Mouse (Mus musculus) layer of hippocampus, postnatal 14 days (tissue): ENCODE results near the gene Prpf31. TPM values are rescaled to one million over a fixed set of nuclear protein-coding genes. Genes with fewer than 3 reads are reported as not detected.

ENCODE experiments used
- DNase-seq, 2 experiments: peaks; one replicate each; pipeline ENCODE4 v3.0.0; 2021 to 2022; ENCODE audit warnings: low spot score in 2 of 2, mixed read lengths in 1 of 2
- total RNA-seq, 2 experiments: library from RNA; stranded (reverse); gene quantifications; 2 replicates each; pipeline ENCODE4 v1.2.3; 2021

Prpf31 gene
- total RNA-seq, 2 experiments from 2014 or later: 52.5 to 55.9 TPM

DNA sequence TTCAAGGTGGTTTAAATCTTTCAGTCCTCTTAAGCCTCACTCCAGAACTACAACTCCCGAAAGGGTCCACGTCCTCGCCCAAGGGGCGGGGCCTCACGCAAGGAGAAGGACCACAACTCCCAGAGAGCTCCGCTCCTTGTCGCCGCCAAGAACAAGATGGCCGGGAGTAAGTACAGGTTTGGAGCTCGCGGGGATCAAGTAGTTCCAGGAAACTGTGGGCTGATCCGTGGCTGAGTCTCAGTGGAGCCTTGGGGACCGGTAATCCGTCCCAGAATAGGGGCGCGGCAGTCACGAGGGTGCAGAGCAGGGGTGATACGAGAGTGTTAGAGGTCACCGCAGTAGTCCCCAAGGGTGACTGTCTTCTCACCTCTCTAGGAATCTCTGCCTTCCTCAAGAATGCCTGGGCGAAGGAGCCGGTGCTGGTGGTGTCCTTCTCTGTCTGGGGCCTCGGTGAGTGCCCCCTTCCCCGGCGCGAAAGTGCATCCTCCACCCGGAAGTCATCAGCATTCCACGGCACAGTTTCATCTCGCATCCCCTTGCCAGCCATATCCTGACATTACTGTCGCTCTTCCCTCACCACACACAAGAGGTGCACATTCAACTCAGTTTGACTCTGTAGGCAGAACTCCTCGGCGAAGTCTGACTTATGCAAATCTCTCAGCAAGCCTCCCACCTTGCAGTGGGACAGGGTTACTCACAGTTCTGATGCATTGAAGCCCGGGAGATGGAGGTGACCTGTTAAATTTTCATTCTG lies 12.4 kb upstream of the Prpf31 start, which contains the start of gene Ndufa3:
TSS of gene Ndufa3 (plus strand) at position 132 of the 754 bp plus-strand sequence.
- DNase-seq: peak; percentile 80 to 91

DNA sequence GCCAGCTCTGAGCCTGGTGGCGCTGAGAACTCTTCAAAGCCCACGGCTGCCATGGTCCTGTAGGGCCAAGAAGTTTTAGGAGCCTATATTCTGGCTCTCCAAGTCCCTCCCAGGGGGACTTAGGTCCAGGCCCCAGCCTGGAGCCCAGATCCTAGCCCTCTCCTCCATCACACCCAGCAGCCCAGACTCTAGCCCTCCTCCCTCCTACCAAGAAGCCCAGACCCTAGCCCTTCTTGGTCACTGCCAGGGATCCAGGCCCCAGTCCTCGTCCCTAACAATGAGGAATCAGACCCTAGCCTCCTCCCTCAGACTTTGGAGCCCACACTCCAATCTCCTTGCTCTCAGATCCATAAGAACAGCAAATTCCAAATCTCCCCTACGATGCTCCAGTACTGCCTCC lies 755 bp upstream of the Prpf31 start:
- DNase-seq: no peak

DNA sequence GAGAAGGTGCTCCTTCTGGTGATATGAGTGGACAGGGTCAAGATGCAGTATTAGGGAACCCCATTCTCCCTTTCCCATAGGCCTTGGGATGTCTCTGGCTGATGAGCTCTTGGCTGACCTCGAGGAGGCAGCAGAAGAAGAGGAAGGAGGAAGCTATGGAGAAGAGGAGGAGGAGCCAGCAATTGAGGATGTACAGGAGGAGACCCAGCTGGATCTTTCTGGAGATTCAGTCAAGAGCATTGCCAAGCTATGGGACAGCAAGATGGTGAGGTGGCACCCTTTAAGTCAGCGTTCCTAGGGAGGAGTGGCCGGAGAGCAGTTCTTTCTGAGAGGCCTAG lies 662 bp downstream of the Prpf31 start:
- DNase-seq: no peak

DNA sequence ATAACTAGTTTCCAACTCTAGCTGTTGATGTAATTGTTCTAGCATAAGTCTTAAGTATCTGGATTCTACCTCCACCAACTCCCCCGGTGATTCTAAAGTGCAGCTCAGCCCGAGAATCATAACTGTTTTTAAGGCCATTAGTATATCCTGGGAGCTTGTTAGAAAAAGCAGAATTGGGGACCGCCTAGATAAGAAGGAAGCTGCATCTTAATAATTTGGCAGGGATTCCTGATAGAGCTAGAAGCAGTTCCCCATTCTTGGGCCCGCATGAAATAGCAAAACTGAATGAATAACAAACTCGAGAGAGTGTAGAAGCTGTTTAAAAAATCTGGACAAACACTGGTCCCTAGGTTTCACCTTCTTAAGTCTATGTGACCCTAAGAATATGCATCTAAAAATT lies 13.6 kb downstream of the Prpf31 start:
- no peak for DNase-seq

DNA sequence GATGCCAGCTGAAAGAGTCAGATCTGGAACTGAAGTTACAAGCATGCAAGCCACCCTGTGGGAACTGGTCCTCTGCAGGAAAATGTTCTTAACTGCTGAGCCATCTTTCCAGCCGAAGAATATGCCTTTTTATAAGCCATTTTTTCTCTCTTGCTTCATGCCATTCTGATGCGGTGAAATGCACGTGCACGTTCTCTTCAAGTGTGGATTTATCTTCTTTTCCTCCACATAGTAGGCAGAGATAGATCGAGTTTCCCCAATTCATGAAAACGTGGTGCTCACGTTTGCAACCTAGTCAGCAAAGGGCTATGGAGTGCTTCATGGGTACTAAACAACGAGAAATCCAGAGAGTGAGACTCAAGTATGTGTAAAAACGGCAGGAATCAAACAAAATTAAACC lies 14.1 kb downstream of the Prpf31 start:
- no peak for DNase-seq

DNA sequence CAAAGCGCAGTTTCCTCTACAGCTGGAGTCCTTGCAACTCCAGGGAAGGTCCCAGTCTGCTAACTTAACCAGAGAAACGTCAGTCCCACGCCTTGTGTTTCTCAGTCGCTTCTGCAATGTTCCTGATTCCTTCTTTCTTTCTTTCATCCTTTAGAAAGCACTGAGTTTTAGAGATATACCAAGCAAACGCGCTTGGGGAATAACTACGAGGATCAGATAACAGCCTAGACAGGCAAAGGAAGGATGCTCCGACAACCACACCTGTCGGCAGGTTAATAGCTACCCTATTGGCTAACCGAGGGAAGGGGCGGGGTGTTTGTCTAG lies 14.5 kb downstream of the Prpf31 start:
- DNase-seq: no peak

DNA sequence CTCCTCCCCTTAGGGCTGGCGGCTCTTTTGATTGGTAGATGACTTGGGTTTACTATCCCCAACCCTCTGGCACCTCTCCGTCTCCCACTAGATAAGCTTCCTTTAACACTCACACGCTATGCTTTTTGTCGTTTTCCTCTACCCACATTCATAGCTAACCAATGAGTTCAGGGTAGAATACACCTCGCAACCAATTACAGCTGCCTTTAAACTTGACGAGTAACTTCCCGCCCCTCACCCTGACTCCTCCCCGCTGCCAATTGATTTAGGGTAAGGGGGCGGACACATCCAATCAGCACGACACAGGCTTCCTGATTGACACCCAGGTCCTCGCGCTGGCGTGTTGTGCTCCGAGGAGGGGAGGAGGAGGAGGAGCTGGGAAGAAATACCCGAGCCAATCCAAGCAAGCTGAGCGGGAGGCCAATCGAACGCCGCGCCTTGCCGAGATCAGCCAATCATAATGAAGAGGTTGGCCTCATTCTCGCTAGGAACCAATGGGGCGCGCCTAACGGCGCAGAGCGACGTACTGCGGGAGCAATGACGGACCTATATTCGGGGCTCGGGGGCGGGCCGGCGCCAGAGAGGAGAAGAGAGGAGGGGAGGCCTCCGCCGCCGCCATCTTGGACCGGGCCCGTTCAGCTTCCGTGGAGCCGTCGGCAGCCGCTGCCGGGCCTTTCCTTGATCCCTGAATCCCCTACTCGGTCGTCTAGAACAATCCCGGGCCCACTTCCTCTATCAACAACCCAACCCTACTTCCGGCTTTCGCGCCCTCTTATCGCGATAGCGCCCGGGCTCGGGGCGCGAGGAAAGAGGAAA lies 15.1 kb downstream of the Prpf31 start, which contains the start of gene Cnot3:
TSS of gene Cnot3 (plus strand) at position 597 of the 816 bp plus-strand sequence.
- DNase-seq: peak; percentile 98 to 100

DNA sequence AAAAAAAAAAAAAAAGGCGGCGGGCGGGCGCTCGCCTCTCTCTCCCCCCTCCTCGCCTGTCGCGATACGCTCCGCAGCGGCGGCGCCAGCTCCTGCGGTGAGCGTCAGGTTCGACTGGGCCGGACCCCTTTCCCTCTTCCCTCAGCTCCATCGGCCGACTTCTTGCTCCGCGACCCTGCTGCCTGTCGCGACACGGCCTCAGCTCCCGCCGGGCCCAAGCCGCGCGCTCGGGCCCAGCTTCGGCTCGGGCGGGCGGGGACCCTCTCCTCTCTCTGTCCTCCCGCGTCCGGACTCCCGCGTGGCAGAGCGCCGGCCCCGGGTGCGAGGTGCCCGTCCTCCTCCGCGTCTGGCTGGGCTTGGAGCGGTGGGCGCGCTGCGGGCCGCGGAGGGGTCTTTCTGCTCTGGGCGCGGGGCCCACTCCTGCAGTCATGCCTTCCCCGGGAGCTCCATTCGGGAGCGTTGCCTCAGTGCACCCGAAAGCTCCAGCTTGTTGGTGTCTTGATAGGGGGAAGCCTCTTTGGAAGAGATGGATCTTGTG lies 15.8 kb downstream of the Prpf31 start:
- no peak for DNase-seq

DNA sequence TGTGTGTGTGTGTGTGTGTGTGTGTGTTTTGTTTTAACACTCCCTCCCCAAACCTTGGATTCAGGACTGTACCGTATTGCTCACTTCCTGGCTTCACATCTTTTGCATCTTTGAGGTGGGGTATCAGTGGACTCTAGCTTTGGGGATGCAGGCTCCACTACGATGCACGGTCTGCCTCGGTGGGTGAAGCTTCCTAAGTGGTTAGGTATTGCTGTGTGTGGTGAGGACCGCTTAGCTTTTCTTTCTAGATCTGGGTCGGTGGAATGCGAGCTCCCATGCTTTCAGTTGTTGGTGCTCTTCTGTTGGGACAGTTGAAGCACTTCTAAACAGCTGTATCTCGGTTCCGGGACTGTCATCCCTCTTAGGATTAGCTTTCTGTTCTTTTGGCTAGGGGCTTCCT lies 16.4 kb downstream of the Prpf31 start:
- DNase-seq: no peak

DNA sequence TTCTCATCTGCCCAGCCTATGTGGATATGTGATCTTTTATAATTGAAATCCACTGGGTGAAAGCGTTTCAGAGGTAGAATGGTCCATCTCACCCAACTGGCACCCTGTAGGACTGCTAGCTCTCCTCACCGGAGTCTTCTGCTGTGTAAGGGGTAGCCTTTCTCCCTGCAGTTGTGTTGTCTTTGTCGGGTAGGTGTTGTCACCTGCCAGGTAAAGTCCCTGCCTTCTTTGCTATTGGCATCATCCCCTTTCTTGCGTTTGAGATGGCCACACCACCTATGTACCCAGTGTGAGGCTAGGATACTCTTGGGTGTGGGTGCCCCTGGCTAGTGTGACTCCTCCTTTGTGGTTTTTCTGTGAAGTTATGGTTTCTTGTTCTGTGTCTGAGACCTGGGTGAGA lies 16.9 kb downstream of the Prpf31 start:
- DNase-seq: no peak

DNA sequence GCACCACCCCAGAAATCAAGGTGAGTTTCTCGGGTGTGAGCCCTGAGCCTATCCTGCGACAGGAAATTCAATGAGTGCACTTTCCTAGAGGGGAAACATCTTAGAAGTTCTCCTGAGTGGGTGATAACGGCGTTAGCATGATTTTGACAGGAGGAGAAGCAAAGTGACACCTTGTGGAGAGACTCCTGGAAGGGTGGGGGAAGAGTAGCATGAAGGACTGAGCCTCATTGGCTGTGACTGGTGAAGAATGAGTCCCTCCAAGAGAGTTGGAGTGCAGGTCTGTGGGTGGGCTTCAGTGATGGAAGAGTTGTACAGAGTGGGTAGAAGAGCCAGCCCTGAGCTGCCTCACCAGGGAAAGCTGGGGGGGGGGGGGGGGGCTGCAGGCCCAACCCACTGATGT lies 27.2 kb downstream of the Prpf31 start:
- DNase-seq: no peak

DNA sequence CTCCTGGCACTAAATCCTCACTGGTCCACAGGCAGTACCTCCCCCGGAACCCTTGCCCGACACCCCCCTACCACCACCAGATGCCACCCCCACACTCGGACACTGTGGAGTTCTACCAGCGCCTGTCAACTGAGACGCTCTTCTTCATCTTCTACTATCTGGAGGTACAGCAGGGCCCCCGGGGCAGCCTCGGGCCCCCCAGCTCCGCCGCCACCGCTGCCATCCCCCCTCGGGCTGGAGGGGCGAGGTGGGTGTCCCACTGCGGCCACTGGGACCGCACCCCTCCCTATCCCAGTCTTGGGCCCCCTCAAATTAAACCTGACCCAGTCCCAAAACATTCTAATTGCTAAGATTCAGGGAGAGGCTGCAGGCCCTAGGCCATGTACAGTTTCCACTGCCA lies 28.8 kb downstream of the Prpf31 start:
- no peak for DNase-seq

DNA sequence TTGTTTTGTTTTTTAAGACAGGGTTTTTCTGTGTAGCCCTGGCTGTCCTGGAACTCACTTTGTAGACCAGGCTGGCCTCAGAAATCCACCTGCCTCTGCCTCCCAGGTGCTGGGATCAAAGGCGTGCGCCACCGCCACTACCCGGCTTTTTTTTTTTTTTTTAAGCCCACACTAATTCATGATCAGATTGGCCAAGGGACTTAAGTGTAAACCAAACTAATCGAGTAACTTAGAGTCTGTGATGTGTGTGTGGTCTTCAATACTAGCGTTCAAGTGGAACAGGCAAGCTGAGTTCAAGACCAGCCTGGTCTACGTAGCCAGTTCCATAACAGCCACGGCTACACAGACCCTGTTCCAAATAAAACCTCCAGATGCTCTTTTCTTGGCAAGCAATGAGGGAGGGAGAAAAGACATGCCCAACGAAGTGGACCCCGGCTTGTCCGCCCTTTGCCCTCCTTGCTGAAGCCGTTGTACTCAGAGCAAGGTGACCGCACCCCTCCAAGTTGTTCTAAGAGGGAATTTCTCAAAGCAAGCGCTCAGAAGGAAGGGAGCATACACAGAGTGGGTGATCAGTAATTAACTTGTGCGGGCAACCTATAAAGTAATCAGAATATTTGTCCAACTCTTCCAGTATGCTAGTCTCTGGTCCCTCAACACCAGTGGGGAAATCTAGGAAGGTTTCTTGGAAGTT lies 34.9 kb downstream of the Prpf31 start:
- DNase-seq: no peak

DNA sequence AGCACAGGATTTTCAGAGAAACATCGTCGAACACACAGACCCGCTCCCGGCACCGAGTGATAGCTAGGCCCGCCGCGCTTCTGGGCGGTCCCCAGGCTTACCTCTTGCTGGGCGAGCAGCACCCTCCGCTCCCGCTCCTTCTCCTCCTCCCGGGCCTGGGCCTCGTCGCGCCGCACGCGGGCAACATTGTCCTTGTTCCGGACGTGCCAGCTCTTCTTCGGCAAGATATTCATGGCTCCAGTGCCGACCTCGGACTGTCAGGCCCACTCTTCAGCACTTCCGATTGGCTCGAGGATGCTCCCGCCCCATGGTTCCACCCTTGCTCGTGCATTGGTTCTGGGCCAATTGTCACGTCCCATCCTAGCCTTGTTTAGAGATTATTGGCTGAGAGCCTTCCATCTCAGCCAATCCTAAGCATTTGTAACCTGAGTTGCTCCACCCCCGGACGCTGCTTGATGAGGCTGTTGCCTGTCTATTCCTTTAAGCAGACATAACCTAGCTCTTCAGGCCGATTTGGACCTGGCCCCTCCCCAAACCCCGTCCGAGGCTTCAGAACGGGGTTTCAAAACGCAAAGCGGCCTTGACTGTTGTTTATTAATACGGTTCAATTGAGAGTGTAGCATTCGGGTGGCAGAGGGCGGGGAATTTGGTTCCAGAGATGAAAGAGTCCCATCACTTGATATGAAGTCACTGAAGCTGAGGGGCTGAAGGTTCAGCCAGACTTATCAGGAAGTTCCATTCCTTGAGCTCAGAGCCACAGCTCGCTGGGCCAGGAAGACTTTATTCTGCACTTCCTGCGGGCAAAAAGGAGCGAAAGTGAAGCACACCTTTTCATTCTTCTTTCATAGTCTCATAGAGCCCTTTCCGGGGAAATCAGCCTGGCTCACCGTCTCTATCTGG lies 35.7 kb downstream of the Prpf31 start, which contains the start of gene Leng1:
TSS of gene Leng1 (minus strand) at position 626 of the 900 bp plus-strand sequence.
- peak; percentile 96 to 99 for DNase-seq

DNA sequence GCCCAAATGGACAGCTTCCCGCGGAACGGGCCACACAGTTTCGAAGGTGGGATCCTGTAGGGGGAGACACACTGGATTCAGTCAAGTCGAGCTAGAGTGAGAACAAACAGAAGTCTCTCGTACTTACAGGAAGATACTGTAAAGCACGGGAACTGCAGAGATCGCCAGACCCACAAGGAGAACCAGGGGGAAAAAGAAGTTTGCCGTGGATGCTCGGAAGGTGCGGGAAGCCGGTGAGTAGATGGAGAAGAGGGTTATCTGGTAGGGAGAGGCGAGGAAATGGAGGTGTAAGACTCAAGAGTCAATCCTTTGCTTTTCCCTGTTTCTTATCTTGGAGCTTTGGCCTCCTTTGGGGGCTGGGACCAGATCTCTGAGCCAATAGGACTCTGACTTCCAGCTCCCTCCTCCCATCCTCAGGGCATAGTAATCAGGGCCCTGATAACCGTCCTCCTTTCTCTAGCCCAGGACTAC lies 37.2 kb downstream of the Prpf31 start:
- no peak for DNase-seq

DNA sequence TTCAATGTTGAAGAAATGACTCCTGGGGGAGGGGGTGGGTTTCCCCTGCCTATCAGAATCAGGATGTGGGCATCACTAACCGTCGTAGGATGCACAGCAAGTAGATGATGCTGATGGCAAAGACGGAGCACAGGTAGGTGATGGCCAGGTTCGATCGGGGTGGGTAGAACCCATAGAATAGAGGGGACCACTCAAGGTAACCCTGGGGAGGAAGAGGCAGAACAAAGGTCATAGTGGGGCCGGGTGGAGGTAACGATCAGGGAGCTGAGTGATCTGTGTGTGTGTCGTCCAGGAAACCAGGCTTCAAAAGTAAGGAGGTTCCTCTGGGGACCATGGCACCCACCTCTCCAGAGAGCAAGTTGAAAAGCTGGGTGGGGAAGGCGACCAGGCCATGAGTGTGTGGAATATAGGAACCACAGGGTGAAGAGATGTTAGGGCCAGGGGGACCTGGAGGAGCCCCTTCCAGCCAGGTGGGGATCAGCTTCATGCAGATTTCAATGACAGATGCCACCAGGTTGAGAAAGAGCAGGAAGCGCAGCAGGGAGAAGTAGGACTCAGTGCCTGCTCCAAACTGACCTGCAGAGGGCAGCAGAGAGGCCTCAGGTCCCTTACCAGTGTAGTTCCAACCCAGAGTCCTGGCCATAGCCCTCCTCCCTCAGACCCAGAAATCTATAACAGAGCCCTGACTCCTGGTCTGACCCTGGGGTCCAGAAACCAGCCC lies 44.9 kb downstream of the Prpf31 start:
- peak; percentile 76 to 84 for DNase-seq

DNA sequence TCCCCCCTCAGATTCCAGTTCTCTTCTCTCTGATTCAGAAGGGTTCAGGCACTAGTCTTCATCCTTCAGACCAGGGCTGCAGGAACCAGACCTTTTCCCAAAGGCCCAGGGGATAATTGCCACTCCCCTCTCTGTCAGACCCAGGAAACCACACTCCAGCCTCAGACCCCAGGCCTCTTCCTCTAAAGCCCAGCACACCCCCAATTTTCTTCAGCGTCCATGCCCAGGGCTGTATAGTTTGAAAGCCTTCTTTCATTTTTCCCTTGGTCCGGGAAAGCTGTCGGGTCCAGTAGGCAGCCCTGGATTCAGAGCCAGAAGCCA lies 45.4 kb downstream of the Prpf31 start:
- no peak for DNase-seq

DNA sequence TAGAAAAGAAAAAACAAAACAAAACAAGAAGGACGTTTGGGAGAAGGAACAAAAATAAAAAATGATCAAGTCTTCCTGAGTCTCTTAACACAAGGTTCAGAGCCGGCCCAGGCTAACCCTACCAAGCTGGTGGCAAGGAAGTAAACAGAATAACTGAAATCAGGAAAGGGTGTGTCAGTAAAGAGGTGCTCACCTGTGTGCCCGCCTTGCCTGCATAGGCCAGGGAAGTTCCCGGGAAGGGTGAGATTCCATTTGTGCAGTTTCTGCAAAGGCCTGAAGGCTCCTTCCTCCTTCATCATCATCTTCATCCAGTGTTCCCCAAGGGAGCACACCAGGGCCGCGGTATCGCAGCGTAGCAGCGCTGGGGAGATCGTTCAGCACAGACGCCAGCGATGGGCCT lies 46.6 kb downstream of the Prpf31 start:
- no peak for DNase-seq

DNA sequence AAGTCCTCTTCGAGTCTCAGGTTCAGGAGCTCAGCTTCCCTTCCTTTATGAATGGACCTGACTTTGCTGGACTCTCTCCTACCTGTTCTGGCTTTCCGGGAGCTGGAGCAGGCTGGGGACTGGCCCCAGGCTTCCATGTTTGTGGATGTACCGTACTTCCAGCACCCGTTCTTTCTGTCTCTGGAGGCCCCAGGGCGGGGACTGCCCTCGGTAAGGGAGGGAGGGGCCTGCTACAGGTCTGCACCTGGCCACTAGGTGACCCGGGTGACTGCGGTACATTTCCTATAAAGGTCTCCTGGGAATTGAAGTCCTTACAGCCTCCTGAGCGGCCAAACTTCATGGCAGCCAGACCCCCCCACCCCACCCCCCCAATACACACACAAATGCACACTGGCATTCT lies 47.6 kb downstream of the Prpf31 start, which contains the start of gene Tmc4:
TSS of gene Tmc4 (minus strand) at position 212 of the 400 bp plus-strand sequence.
- no peak for DNase-seq
